Mouse (Mus musculus) forebrain, embryonic 15.5 days (tissue): ENCODE measurements around the gene Slc38a1. TPM values are rescaled to one million over a fixed set of nuclear protein-coding genes. Genes with fewer than 3 reads are reported as not detected.
A peak's percentile ranks its signal among the peaks of the same experiment; 100 is the strongest.

Experiments used
- ATAC-seq: fragments of 200-750 bp; cut with Nextera tagmentation; replicated peaks from 2 replicates; pipeline ENCODE4 v1.8.0; 2017; ENCODE audit warnings: mild to moderate bottlenecking, moderate TSS enrichment, moderate library complexity
- H3K27ac ChIP-seq: fragments of 300-500 bp; sonication (generic); replicated peaks from 2 replicates; pipeline ENCODE4 v1.5.1; 2015; ENCODE audit warnings: mild to moderate bottlenecking, inconsistent platforms
- H3K27me3 ChIP-seq: fragments of 300-500 bp; sonication (generic); 2 replicates; pipeline ENCODE4 v1.6.1; 2015; ENCODE audit warnings: inconsistent platforms
- H3K36me3 ChIP-seq: fragments of 300-500 bp; sonication (generic); 2 replicates; pipeline ENCODE4 v1.6.1; 2015; ENCODE audit warnings: mild to moderate bottlenecking, inconsistent platforms
- H3K4me1 ChIP-seq: fragments of 300-500 bp; sonication (generic); 2 replicates; pipeline ENCODE4 v1.6.1; 2015; ENCODE audit warnings: inconsistent platforms
- H3K4me2 ChIP-seq: fragments of 300-500 bp; sonication (generic); replicated peaks from 2 replicates; pipeline ENCODE4 v1.6.1; 2015; ENCODE audit warnings: mild to moderate bottlenecking, inconsistent platforms
- H3K4me3 ChIP-seq: fragments of 300-500 bp; sonication (generic); 2 replicates; pipeline ENCODE4 v1.5.1; 2015; ENCODE audit warnings: mild to moderate bottlenecking, inconsistent platforms
- H3K9ac ChIP-seq: fragments of 300-500 bp; sonication (generic); replicated peaks from 2 replicates; pipeline ENCODE4 v1.6.1; 2015; ENCODE audit warnings: mild to moderate bottlenecking, inconsistent platforms
- H3K9me3 ChIP-seq: fragments of 300-500 bp; sonication (generic); 2 replicates; pipeline ENCODE4 v1.6.1; 2016; ENCODE audit warnings: inconsistent platforms
- WGBS: fragments of 180-500 bp; shearing (Covaris S2); methylation state at CpG from one replicate; pipeline ENCODE4 v1.1.7; 2015; ENCODE audit warnings: mixed read lengths; 5-methylcytosine and 5-hydroxymethylcytosine counted together
- polyA plus RNA-seq: library from polyadenylated mRNA; unstranded; fragments of >200 nt; fragmentation: Nextera tagmentation; extraction: Ambion mirVana; gene quantifications from 2 replicates; pipeline ENCODE4 v1.2.1, GENCODE M21; 2015

Gene Slc38a1
- polyA plus RNA-seq, 1 experiment from 2014 or later: 147 TPM

DNA sequence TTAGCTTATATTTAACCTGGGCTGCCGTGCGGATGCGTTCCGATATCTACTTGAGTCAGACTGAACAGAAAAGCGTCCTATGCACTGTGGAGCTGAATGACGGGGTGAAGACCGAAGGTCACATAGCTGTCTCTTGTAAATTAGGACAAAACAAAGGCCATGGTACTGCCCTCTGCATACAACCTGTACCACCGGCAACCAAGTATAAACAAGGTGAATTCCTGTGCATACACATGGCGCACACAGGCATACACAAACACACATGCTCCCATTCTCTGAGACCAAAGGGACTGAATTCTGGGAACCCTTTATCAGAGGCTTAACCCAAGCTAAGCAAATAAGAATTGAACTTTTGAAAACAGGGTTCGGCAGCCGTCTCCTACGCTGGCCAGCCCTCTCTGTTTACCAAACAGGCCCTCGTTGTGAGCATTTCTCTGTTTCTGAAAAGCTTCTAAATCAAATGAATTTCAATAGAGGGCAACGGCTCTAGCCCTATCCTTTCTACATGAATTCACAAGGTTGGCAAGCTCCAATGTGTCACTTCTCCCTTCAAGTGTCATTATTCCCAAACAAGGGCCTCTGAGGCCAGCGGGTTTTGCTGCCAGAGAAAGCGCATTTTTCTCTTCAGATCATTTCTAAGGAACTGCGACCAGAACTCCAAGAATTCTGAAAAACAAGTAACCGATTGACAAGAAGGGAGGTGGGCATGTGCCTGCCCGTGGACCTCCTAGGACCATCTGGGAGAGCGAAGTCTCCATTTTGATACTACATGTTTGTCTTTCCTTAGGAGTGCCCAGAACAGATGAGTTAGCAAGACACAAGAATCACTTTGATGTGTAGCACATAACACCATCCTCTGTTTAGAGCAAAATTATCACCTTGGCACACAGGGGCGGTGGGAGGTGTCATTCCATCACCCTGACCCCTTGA, 42.6 kb downstream of the Slc38a1 start:
- Histone ChIP-seq H3K4me3 (no peak overlapping the region), H3K4me2 (no peak overlapping the region), H3K27ac (0 out of 2 replicates have a peak overlapping the region, but pooled peaks have one; percentile 8), H3K36me3 (0 out of 2 replicates have a peak, but pooled peaks cover 6% of the 10 kb centered on the region), H3K4me1 (peaks cover 63% of the 10 kb centered on the region), H3K9ac (no peak overlapping the region), H3K9me3 (no peaks in the 10 kb centered on the region), H3K27me3 (no peaks in the 10 kb centered on the region)
- peak; percentile 66 for ATAC-seq
- WGBS: 36% methylated on average over 21 of the region's 21 CpGs

DNA sequence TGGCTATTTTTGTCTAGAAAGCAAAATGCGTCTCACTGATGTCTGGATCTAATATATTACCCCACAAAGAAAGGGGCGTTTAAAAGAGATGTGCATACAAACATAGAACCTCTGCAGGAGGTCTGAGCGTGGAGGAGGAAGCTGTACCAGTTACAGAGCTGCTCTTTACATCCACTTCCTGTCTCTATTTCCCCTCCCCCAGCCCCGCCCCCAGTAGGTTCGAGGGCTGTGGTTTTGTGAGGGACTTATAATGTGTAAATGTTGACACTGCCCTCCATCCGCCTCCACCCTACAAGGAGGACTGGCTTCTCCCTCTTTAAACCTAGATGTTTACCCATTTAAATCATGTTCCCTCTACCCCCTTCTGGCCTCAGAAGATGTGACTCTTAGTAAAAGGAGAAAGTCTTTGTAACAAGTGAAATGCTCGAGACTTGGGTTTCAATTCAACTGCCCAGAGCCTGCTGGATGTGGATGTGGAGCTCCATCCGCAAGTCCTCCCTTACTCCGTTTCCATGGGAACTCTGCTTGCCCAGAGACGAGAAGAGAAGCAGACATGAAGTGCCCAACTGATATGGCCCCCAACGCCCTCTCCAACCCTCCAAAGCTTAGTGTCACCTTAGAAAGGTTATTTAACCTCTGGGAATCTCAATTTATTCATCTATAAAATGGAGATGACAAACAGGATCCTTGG, 43.7 kb downstream of the Slc38a1 start:
- no peak overlapping the region for H3K27ac ChIP-seq
- H3K4me2 ChIP-seq: no peak overlapping the region
- no peak overlapping the region; the same call in 1 of the 2 replicates for H3K9ac ChIP-seq
- H3K27me3 ChIP-seq: no peaks in the 10 kb centered on the region
- no peak overlapping the region for H3K4me3 ChIP-seq
- H3K9me3 ChIP-seq: no peaks in the 10 kb centered on the region
- ATAC-seq: no peak
- WGBS: 67% methylated on average over 11 of the region's 11 CpGs
- H3K4me1 ChIP-seq: peaks cover 52% of the 10 kb centered on the region
- 0 out of 2 replicates have a peak, but pooled peaks cover 6% of the 10 kb centered on the region for H3K36me3 ChIP-seq

DNA sequence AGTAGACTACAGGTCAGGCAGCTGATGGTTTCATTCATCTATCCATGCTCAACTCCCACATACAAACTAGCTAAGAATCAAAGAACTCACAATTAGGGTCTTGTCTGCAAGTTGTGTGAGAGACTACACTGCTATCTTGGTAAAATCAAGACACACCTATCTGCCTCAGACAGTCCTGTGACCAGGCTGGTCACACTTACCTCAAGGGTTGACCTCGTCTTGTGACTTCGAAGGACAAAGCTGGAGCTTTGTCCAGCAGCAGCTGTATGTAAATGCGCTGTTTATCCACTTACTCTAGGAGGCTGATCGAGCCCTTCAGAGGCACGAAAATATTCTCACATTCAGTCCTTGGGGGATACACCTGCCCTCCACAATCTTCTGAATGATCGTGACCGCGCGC, 45.6 kb downstream of the Slc38a1 start:
- Histone ChIP-seq H3K9me3 (no peaks in the 10 kb centered on the region), H3K4me3 (no peak overlapping the region), H3K4me1 (peaks cover 55% of the 10 kb centered on the region), H3K27ac (no peak overlapping the region), H3K4me2 (no peak overlapping the region), H3K27me3 (no peaks in the 10 kb centered on the region), H3K9ac (no peak overlapping the region), H3K36me3 (peaks cover 9% of the 10 kb centered on the region; the same call in 1 of the 2 replicates)
- WGBS: 84% methylated on average over 9 of the region's 9 CpGs
- ATAC-seq: no peak

DNA sequence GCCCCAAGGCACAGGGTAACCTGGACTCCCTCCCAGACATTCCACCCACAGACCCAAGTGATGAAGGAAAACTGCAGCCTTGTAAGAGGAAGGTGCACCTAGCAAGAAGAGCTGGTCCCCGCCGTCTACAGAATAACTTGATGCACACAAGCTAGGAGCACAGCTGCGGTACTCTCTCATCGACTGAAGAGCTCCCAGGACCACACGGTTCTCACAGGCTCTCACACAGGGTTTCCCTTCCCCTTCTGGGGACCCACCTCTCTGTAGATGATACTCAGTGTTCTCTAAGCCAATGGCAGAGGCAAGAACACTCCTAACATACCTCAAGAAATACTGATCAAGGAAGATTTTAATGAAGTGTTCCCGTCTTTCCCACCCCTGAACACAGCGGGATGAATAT, 48.4 kb downstream of the Slc38a1 start:
- H3K36me3 ChIP-seq: peaks cover 18% of the 10 kb centered on the region
- H3K9me3 ChIP-seq: no peaks in the 10 kb centered on the region
- peaks cover 38% of the 10 kb centered on the region for H3K4me1 ChIP-seq
- H3K4me2 ChIP-seq: no peak overlapping the region
- no peak overlapping the region for H3K27ac ChIP-seq
- ATAC-seq: no peak
- H3K27me3 ChIP-seq: no peaks in the 10 kb centered on the region
- 94% methylated on average over 7 of the region's 7 CpGs for WGBS
- H3K9ac ChIP-seq: no peak overlapping the region
- H3K4me3 ChIP-seq: no peak overlapping the region

DNA sequence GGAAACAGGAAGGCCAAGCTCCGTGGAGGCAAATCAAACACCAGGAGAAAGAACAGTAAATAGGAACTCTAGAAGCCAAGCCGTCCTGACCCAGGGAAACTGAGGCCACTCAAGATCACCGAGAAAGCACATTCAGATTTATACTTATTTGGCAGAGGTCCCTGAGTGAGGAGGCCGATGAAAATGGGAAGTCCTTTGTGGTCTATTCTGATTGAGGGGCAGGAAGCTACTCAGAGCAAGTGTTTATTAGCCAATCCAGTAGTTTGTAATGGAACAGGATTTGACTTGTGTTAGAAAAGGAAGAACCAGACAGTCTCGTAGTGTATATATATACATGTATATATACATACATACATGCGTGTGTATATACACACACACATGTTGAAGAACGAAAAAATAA, 48.8 kb downstream of the Slc38a1 start:
- ATAC-seq: no peak
- Histone ChIP-seq H3K27ac (peak overlapping the region; percentile 31), H3K9ac (no peak overlapping the region), H3K9me3 (no peaks in the 10 kb centered on the region), H3K27me3 (no peaks in the 10 kb centered on the region), H3K36me3 (peaks cover 19% of the 10 kb centered on the region), H3K4me1 (peaks cover 38% of the 10 kb centered on the region), H3K4me3 (no peak overlapping the region), H3K4me2 (no peak overlapping the region)
- WGBS: 73% methylated on average over 7 of the region's 7 CpGs

DNA sequence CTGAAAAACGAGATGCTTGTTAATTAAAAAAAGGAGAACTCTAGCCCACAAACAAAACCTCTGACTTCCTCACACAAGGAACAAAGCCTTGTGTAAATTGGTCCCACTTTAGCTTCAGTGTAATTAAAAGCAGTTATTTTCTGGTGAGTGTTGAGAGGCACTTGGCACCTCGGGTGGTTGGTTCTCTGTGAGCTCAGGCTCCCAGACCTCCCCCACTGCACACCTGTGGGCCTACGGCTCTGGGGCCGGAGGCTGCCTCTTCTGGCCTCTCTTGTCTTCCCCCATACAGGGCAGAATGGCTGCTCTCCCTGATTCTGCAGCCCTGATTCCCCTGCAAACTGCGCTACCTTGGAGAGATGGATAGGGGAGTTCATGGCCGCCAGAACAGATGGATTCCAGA, 49.3 kb downstream of the Slc38a1 start:
- H3K4me2 ChIP-seq: no peak overlapping the region

DNA sequence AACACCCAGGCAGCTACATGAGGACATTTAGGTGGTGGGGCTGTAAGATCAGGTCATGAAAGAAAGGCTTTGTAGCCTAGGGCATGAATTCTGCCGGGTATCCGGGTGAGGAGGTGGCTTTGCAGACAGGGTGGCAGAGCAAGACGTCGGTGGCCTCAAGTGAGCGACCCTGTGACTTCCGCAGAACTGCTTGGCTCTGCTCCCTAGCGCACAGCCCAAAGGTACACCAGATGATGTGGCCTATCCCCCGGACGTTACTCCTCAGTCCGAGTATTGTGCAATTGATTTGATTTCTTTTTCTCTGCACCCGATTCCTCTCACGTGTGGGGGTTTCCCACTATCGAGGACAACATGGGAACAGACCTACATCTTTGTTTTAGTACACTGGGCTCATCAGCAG, 49.7 kb downstream of the Slc38a1 start:
- ATAC-seq: no peak
- WGBS: 56% methylated on average over 13 of the region's 13 CpGs
- Histone ChIP-seq H3K9ac (no peak overlapping the region), H3K27me3 (no peaks in the 10 kb centered on the region), H3K36me3 (peaks cover 25% of the 10 kb centered on the region), H3K4me3 (no peak overlapping the region), H3K4me2 (no peak overlapping the region), H3K4me1 (peaks cover 37% of the 10 kb centered on the region), H3K27ac (peak overlapping the region; percentile 31), H3K9me3 (no peaks in the 10 kb centered on the region)

More for the DNA sequence above, 49.3 kb downstream of the Slc38a1 start:
- peaks cover 23% of the 10 kb centered on the region for H3K36me3 ChIP-seq
- H3K27me3 ChIP-seq: no peaks in the 10 kb centered on the region
- H3K9ac ChIP-seq: no peak overlapping the region
- no peak for ATAC-seq
- H3K4me3 ChIP-seq: no peak overlapping the region
- no peaks in the 10 kb centered on the region for H3K9me3 ChIP-seq
- peaks cover 38% of the 10 kb centered on the region for H3K4me1 ChIP-seq
- H3K27ac ChIP-seq: peak overlapping the region; percentile 31
- 40% methylated on average over 6 of the region's 6 CpGs for WGBS

DNA sequence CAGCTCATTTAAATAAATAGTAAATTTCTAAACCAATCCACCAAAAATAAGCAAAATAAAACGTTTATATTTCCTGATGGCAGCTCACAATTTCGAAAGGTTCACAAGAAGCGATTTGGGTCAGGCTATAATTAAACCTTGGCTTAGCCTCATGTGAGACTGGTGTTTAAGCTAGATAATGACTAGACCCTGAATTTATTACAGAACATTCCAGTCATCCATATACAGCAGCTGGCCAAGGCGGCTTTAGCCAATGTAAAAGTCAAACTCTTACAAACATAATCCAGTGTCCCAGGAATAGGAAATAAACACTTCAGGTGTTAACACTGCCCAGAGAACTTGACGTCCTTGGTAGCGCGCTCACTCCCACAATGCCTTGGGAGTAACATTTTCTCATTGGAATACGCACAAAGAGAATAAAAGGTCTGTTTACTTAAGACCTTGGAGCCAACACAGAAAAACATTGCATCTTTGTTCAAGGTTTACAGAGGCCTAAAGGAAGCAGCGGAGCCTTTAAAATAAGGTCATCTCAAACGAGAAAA, 50.8 kb downstream of the Slc38a1 start:
- H3K27ac ChIP-seq: no peak overlapping the region
- H3K36me3 ChIP-seq: peaks cover 28% of the 10 kb centered on the region
- H3K9ac ChIP-seq: no peak overlapping the region
- WGBS: 72% methylated on average over 10 of the region's 10 CpGs
- H3K4me2 ChIP-seq: no peak overlapping the region
- no peaks in the 10 kb centered on the region for H3K27me3 ChIP-seq
- H3K4me1 ChIP-seq: peaks cover 45% of the 10 kb centered on the region
- no peak overlapping the region for H3K4me3 ChIP-seq
- no peaks in the 10 kb centered on the region for H3K9me3 ChIP-seq
- ATAC-seq: no peak

DNA sequence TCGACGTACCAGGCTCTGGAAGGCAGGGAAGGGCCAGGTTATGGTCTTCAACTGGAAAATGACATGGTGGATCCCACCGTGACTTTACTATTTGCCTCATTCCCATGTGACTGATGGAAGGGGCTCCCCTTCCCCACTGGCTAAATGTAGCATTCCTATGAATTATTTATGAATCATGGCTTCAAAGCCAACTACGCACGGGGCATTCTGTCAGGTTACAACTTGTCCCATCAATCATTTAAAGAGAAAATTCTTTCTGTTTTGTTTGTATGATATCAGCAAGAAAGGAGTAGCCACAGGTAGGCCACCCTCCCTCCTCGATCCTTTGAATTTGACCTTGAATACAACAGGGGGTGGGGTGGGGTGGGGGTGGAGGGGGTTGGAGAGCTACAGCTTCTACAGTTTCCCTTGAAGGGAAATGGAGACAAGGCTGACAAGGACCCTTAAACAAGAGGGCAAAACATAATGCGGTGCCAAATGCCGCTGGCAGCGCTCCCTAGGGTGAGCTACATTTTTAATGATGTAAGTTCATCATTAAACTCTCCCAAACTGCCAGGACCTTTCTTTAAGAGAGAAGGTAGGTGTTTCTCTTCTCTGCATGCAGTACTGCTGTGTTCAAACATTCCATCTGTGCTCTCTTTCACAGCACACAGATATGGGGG, 53.6 kb downstream of the Slc38a1 start:
- Histone ChIP-seq H3K4me3 (no peak overlapping the region), H3K36me3 (peaks cover 53% of the 10 kb centered on the region), H3K9ac (no peak overlapping the region), H3K9me3 (no peaks in the 10 kb centered on the region), H3K4me2 (no peak overlapping the region), H3K27ac (0 out of 2 replicates have a peak overlapping the region, but pooled peaks have one; percentile 5), H3K27me3 (no peaks in the 10 kb centered on the region), H3K4me1 (peaks cover 48% of the 10 kb centered on the region)
- WGBS: 44% methylated on average over 9 of the region's 9 CpGs
- ATAC-seq: no peak; the same call in 1 of the 2 replicates

DNA sequence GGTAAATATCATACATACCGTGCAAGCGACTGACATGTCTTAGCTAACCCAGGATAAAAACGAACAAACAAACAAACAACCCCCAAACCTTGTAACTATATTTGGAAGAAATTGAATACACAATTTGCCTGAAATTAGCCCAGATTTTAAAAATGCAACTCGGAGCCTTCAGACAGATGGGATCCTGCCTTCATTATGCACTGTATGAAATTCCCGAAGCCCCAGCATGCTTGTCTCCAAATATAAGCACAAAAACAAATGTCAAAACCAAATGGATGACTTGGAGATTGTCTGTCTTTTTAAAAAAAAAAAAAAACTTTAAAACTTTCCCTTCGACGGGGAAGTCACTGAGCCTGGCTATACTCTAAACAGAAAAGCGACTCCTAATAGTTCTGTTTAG, 54.7 kb downstream of the Slc38a1 start:
- Histone ChIP-seq H3K27ac (peak overlapping the region; percentile 61; the same call in 1 of the 2 replicates), H3K4me2 (no peak overlapping the region), H3K9me3 (no peaks in the 10 kb centered on the region), H3K36me3 (peaks cover 63% of the 10 kb centered on the region), H3K27me3 (no peaks in the 10 kb centered on the region), H3K4me1 (peaks cover 39% of the 10 kb centered on the region), H3K9ac (no peak overlapping the region), H3K4me3 (no peak overlapping the region)
- ATAC-seq: no peak
- 74% methylated on average over 8 of the region's 8 CpGs for WGBS

DNA sequence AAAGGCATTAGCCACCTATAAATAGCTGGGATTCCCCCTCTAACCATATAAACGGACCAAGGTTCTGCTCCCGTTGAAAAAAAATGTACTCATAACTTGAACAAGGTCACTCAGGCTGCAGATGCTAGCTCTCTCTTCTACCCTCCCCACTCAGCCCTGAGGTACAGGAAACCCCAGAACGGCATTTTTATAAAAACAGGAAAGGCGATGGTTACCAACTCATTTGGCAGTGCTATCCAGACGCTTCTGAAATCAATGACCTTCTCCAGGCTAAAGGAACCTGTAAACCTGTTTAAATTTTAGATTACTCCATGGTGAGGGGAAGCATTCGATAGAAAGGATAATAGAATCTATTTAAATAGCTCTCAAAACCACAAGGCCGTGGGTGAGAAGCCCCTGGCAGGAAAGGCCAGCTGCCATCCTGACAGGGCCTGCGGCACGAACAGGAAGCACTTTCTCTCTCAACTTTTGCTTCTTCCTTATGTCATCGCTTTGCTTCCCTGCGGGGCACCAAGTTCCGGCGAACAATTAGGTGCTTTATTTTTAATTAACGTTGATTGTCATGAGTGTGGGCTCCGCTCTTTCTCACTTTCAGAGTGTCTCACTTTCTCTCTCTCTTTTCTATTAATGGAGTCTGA, 59.2 kb downstream of the Slc38a1 start:
- Histone ChIP-seq H3K4me1 (peaks cover 15% of the 10 kb centered on the region), H3K9ac (no peak overlapping the region), H3K4me2 (no peak overlapping the region), H3K9me3 (no peaks in the 10 kb centered on the region), H3K27ac (no peak overlapping the region), H3K36me3 (peaks cover 66% of the 10 kb centered on the region), H3K4me3 (no peak overlapping the region), H3K27me3 (no peaks in the 10 kb centered on the region)
- ATAC-seq: no peak
- 92% methylated on average over 15 of the region's 15 CpGs for WGBS
